Mouse (Mus musculus) G1E (cell line): Measurements from ENCODE around the gene Casp7. TPM values are rescaled to one million over a fixed set of nuclear protein-coding genes. Genes with fewer than 3 reads are reported as not detected.

ENCODE experiments used
- ATAC-seq: 2 replicates; pipeline ENCODE4 v1.8.0; 2016; ENCODE audit warnings: mild to moderate bottlenecking; ENCODE audit not compliant: insufficient number of reproducible peaks, poor library complexity, low FRiP score, severe bottlenecking; ENCODE audit errors: extremely low read depth
- DNase-seq: peaks from one replicate; pipeline ENCODE4 v3.0.0; 2012; ENCODE audit warnings: low spot score
- H3K27me3 ChIP-seq: 2 replicates; pipeline ENCODE4 v1.6.1; 2012; ENCODE audit warnings: mild to moderate bottlenecking, low read length, inconsistent platforms; ENCODE audit not compliant: insufficient read depth
- H3K36me3 ChIP-seq: replicated peaks from 2 replicates; pipeline ENCODE3; 2012; ENCODE audit warnings: mild to moderate bottlenecking, inconsistent platforms
- H3K4me1 ChIP-seq: 2 replicates; pipeline ENCODE4 v1.6.1; 2012; ENCODE audit warnings: low read depth, low read length, inconsistent platforms, mixed read lengths; ENCODE audit not compliant: insufficient read depth
- H3K4me3 ChIP-seq: 2 replicates; pipeline ENCODE4 v1.5.1; 2012; ENCODE audit warnings: low read depth, mild to moderate bottlenecking, inconsistent platforms, low read length, moderate library complexity, mixed read lengths
- H3K9me3 ChIP-seq: replicated peaks from 2 replicates; pipeline ENCODE4 v1.6.1; 2012; ENCODE audit warnings: inconsistent platforms
- CTCF ChIP-seq: IDR thresholded peaks from 2 replicates; pipeline ENCODE4 v1.5.1; 2012; ENCODE audit warnings: low read depth, low read length, inconsistent platforms, mixed read lengths
- GATA1 ChIP-seq: IDR thresholded peaks from 2 replicates; pipeline ENCODE4 v1.6.1; 2012; ENCODE audit warnings: borderline replicate concordance, low read length, inconsistent platforms, mixed read lengths
- GATA2 ChIP-seq: IDR thresholded peaks from 2 replicates; pipeline ENCODE4 v1.6.1; 2012; ENCODE audit warnings: low read depth, low read length, inconsistent platforms, borderline replicate concordance
- POLR2AphosphoS5 ChIP-seq: IDR thresholded peaks from 2 replicates; pipeline ENCODE4 v1.6.1; 2012; ENCODE audit warnings: low read depth, low read length, inconsistent platforms; ENCODE audit not compliant: insufficient replicate concordance
- TAL1 ChIP-seq: conservative IDR thresholded peaks from 2 replicates; pipeline ENCODE4 v1.6.1; 2012; ENCODE audit warnings: low read depth, low read length, inconsistent platforms, mixed read lengths
- polyA plus RNA-seq: library from polyadenylated mRNA; stranded (reverse); fragments of >175 nt; gene quantifications from 2 replicates; pipeline ENCODE4 v1.2.3, GENCODE M21; 2012
- total RNA-seq, 2 experiments: library from RNA; stranded (forward) in 1 of 2; stranded (reverse) in 1 of 2; fragments of 200-1000 nt in 1 of 2; fragments of >200 nt in 1 of 2; fragmentation: Nextera tagmentation in 1 of 2; gene quantifications; 2 replicates each; pipeline ENCODE4 v1.2.3; 2014 to 2017

The Casp7 gene
- total and polyA plus RNA-seq, 3 experiments, result 14.5 to 86.8 (median 43.2) TPM

- H3K27me3 ChIP-seq, result no peaks in the 10 kb centered on the region
- no peak for TF ChIP-seq TAL1
- no peak for TF ChIP-seq POLR2AphosphoS5
- 0 out of 2 replicates have a peak, but pooled peaks cover 2% of the 10 kb centered on the region for H3K9me3 ChIP-seq
- ATAC-seq (no peak), DNase-seq (no peak)
- H3K36me3 ChIP-seq, result peaks cover 43% of the 10 kb centered on the region
- peaks cover 3% of the 10 kb centered on the region; the same call in 1 of the 2 replicates for H3K4me1 ChIP-seq
- no peak overlapping the region for H3K4me3 ChIP-seq
These were observed 21.5 kb downstream of the Casp7 start for GRCm38 (mm10) chr19:56418404-56418803.

GRCm38 (mm10) chr19:56419452-56419851 is 22.5 kb downstream of the Casp7 start:
- DNase-seq, result no peak
- Histone ChIP-seq H3K4me3 (no peak overlapping the region), H3K4me1 (peaks cover 3% of the 10 kb centered on the region; the same call in 1 of the 2 replicates), H3K27me3 (no peaks in the 10 kb centered on the region), H3K9me3 (0 out of 2 replicates have a peak, but pooled peaks cover 2% of the 10 kb centered on the region), H3K36me3 (peaks cover 54% of the 10 kb centered on the region)
- TF ChIP-seq TAL1, result no peak
- no peak for TF ChIP-seq POLR2AphosphoS5
- TF ChIP-seq GATA1, result no peak
- ATAC-seq, result no peak

GRCm38 (mm10) chr19:56420345-56420744 is 23.4 kb downstream of the Casp7 start:
- H3K9me3 ChIP-seq, result 0 out of 2 replicates have a peak, but pooled peaks cover 2% of the 10 kb centered on the region
- peaks cover 63% of the 10 kb centered on the region for H3K36me3 ChIP-seq
- no peak for ATAC-seq
- H3K4me1 ChIP-seq, result peaks cover 3% of the 10 kb centered on the region; the same call in 1 of the 2 replicates
- DNase-seq, result no peak
- H3K27me3 ChIP-seq, result no peaks in the 10 kb centered on the region
- no peak for TF ChIP-seq TAL1
- no peak for TF ChIP-seq GATA2
- no peak for TF ChIP-seq CTCF
- TF ChIP-seq GATA1, result no peak
- TF ChIP-seq POLR2AphosphoS5, result no peak
- H3K4me3 ChIP-seq, result no peak overlapping the region

- Histone ChIP-seq H3K4me1 (peaks cover 3% of the 10 kb centered on the region; the same call in 1 of the 2 replicates), H3K9me3 (0 out of 2 replicates have a peak, but pooled peaks cover 2% of the 10 kb centered on the region), H3K27me3 (no peaks in the 10 kb centered on the region), H3K4me3 (no peak overlapping the region), H3K36me3 (peaks cover 73% of the 10 kb centered on the region)
- peak; percentile 60 for DNase-seq
- no peak for ATAC-seq
- TF ChIP-seq GATA2 (no peak), CTCF (peak; percentile 72)
These were observed 25.8 kb downstream of the Casp7 start for GRCm38 (mm10) chr19:56422476-56423338.

GRCm38 (mm10) chr19:56423370-56423769 is 26.4 kb downstream of the Casp7 start:
- Histone ChIP-seq H3K4me1 (peaks cover 3% of the 10 kb centered on the region; the same call in 1 of the 2 replicates), H3K27me3 (no peaks in the 10 kb centered on the region), H3K9me3 (0 out of 2 replicates have a peak, but pooled peaks cover 2% of the 10 kb centered on the region), H3K4me3 (no peak overlapping the region), H3K36me3 (peaks cover 78% of the 10 kb centered on the region)
- TF ChIP-seq TAL1 (no peak), POLR2AphosphoS5 (no peak), GATA2 (no peak), CTCF (no peak), GATA1 (no peak)
- ATAC-seq (no peak), DNase-seq (no peak)

GRCm38 (mm10) chr19:56424606-56425395 is 27.9 kb downstream of the Casp7 start:
- Histone ChIP-seq H3K36me3 (peaks cover 83% of the 10 kb centered on the region), H3K4me1 (peaks cover 3% of the 10 kb centered on the region; the same call in 1 of the 2 replicates), H3K9me3 (0 out of 2 replicates have a peak, but pooled peaks cover 4% of the 10 kb centered on the region), H3K4me3 (no peak overlapping the region), H3K27me3 (no peaks in the 10 kb centered on the region)
- no peak for ATAC-seq
- TF ChIP-seq TAL1 (no peak), GATA2 (no peak), GATA1 (no peak), CTCF (no peak), POLR2AphosphoS5 (no peak)
- DNase-seq, result no peak
